Mouse (Mus musculus): ENCODE data around the gene Hrc. TPM values are rescaled to one million over a fixed set of nuclear protein-coding genes. Genes with fewer than 3 reads are reported as not detected.

Hrc gene
- total RNA-seq (2021) = 1 to 10 TPM in 1 of 2 experiments, under 1 TPM in 1; 0.99 to 1.2 TPM
- long read RNA-seq, experiment 1, partial matches to known transcripts = 1 of 1 reads
- long read RNA-seq, experiment 1, other reads (novel, unspliced or antisense) = 0 of 1 reads
- long read RNA-seq, experiment 2, partial matches to known transcripts = 2 of 2 reads
- long read RNA-seq, experiment 2, other reads (novel, unspliced or antisense) = 0 of 2 reads

- DNase-seq (ENCODE audit: low spot score in 2 of 2) = no peak
- intact Hi-C loops (cut with DNase I) = no loop called here
Measured at GRCm38 (mm10) chr7:45335056-45335455, at the start of gene Hrc. Gene Hrc, plus strand, starts transcription at chr7:45335290.

GRCm38 (mm10) chr7:45286486-45286885 lies 48.6 kb upstream of the Hrc start:
- DNase-seq (ENCODE audit: low spot score in 2 of 2) = no peak
- intact Hi-C loops (cut with DNase I) = no loop called here

GRCm38 (mm10) chr7:45296626-45297025 lies 38.5 kb upstream of the Hrc start:
- DNase-seq (ENCODE audit: low spot score in 2 of 2) = no peak
- intact Hi-C loops (cut with DNase I) = loop anchor here (5.0 to 10.0 kb wide), 2 partner anchors 119 to 212 kb away; partner anchors contain the start of gene Gfy

- intact Hi-C loops (cut with DNase I) = loop anchor here (5.0 to 10.0 kb wide), 2 partner anchors 120 to 213 kb away; partner anchors contain the start of gene Gfy
- DNase-seq (ENCODE audit: low spot score in 2 of 2) = no peak
Measured at GRCm38 (mm10) chr7:45297563-45297962, 37.5 kb upstream of the Hrc start.

- intact Hi-C loops (cut with DNase I) = loop anchor here (2.0 to 10.0 kb wide), 4 partner anchors 68 to 215 kb away; partner anchors contain the start of genes Gfy, Ppfia3 and Slc17a7
- peak; percentile 87 to 92 for DNase-seq (ENCODE audit: low spot score in 2 of 2)
Measured at GRCm38 (mm10) chr7:45299752-45300151, 35.3 kb upstream of the Hrc start.

GRCm38 (mm10) chr7:45300270-45300669 lies 34.8 kb upstream of the Hrc start:
- peak; percentile 84 for DNase-seq (ENCODE audit: low spot score in 2 of 2)
- intact Hi-C loops (cut with DNase I) = loop anchor here (5.0 kb wide), 1 partner anchor 67 kb away; the partner anchor contains the start of gene Ppfia3

GRCm38 (mm10) chr7:45302626-45303025 lies 32.5 kb upstream of the Hrc start:
- intact Hi-C loops (cut with DNase I) = loop anchor here (5.0 kb wide), 1 partner anchor 65 kb away; the partner anchor contains the start of gene Ppfia3

GRCm38 (mm10) chr7:45304869-45305268 lies 30.2 kb upstream of the Hrc start:
- intact Hi-C loops (cut with DNase I) = loop anchor here (5.0 kb wide), 2 partner anchors 37 to 62 kb away; partner anchors contain the start of gene Ppfia3

More at GRCm38 (mm10) chr7:45302626-45303025, 32.5 kb upstream of the Hrc start:
- no peak for DNase-seq (ENCODE audit: low spot score in 2 of 2)

GRCm38 (mm10) chr7:45305275-45305674 lies 29.8 kb upstream of the Hrc start:
- peak; percentile 67 to 75 for DNase-seq (ENCODE audit: low spot score in 2 of 2)
- intact Hi-C loops (cut with DNase I) = loop anchor here (5.0 kb wide), 1 partner anchor 37 kb away; no protein-coding TSS in a partner anchor

More at GRCm38 (mm10) chr7:45304869-45305268, 30.2 kb upstream of the Hrc start:
- no peak for DNase-seq (ENCODE audit: low spot score in 2 of 2)

- intact Hi-C loops (cut with DNase I) = loop anchor here (5.0 kb wide), 1 partner anchor 34 kb away; no protein-coding TSS in a partner anchor
- no peak for DNase-seq (ENCODE audit: low spot score in 2 of 2)
Measured at GRCm38 (mm10) chr7:45308551-45309240, 26.4 kb upstream of the Hrc start.

- no peak for DNase-seq (ENCODE audit: low spot score in 2 of 2)
- intact Hi-C loops (cut with DNase I) = loop anchor here (5.0 kb wide), 1 partner anchor 33 kb away; no protein-coding TSS in a partner anchor
Measured at GRCm38 (mm10) chr7:45309455-45309854, 25.6 kb upstream of the Hrc start.

- intact Hi-C loops (cut with DNase I) = no loop called here
Measured at GRCm38 (mm10) chr7:45312023-45312422, 23.1 kb upstream of the Hrc start.

GRCm38 (mm10) chr7:45312686-45313453 lies 22.2 kb upstream of the Hrc start:
- DNase-seq (ENCODE audit: low spot score in 2 of 2) = no peak
- intact Hi-C loops (cut with DNase I) = no loop called here

More at GRCm38 (mm10) chr7:45312023-45312422, 23.1 kb upstream of the Hrc start:
- DNase-seq (ENCODE audit: low spot score in 2 of 2) = no peak

GRCm38 (mm10) chr7:45313495-45313894 lies 21.6 kb upstream of the Hrc start:
- intact Hi-C loops (cut with DNase I) = no loop called here

GRCm38 (mm10) chr7:45315182-45315701 lies 19.8 kb upstream of the Hrc start:
- DNase-seq (ENCODE audit: low spot score in 2 of 2) = no peak
- intact Hi-C loops (cut with DNase I) = no loop called here

More at GRCm38 (mm10) chr7:45313495-45313894, 21.6 kb upstream of the Hrc start:
- no peak for DNase-seq (ENCODE audit: low spot score in 2 of 2)

- intact Hi-C loops (cut with DNase I) = no loop called here
- DNase-seq (ENCODE audit: low spot score in 2 of 2) = no peak
Measured at GRCm38 (mm10) chr7:45316536-45316935, 18.6 kb upstream of the Hrc start.

- intact Hi-C loops (cut with DNase I) = no loop called here
- DNase-seq (ENCODE audit: low spot score in 2 of 2) = no peak
Measured at GRCm38 (mm10) chr7:45322245-45322644, 12.8 kb upstream of the Hrc start.

- DNase-seq (ENCODE audit: low spot score in 2 of 2) = no peak
- intact Hi-C loops (cut with DNase I) = no loop called here
Measured at GRCm38 (mm10) chr7:45323069-45323468, 12.0 kb upstream of the Hrc start.

- no peak for DNase-seq (ENCODE audit: low spot score in 2 of 2)
- intact Hi-C loops (cut with DNase I) = no loop called here
Measured at GRCm38 (mm10) chr7:45325800-45326199, 9.3 kb upstream of the Hrc start.

All from left cerebral cortex, postnatal 14 days (tissue).